Mouse (Mus musculus): ENCODE data around the gene Inca1. TPM values are rescaled to one million over a fixed set of nuclear protein-coding genes. Genes with fewer than 3 reads are reported as not detected.

The Inca1 gene
- not detected in 2 replicates for polyA plus RNA-seq (2012)

GRCm38 (mm10) chr11:70699722-70700556 is at the start of gene Inca1, which contains the start of gene Kif1c:
TSS of gene Inca1 (minus strand) at chr11:70700155.
TSS of gene Kif1c (plus strand) at chr11:70700548.

GRCm38 (mm10) chr11:70687601-70688199 is 12.3 kb downstream of the Inca1 start, which contains the start of gene Camta2:
TSS of gene Camta2 (minus strand) at chr11:70688105.

GRCm38 (mm10) chr11:70668771-70669505 is 31.0 kb downstream of the Inca1 start, which contains the start of gene Spag7:
TSS of gene Spag7 (minus strand) at chr11:70669416.

GRCm38 (mm10) chr11:70656964-70657363 is 43.0 kb downstream of the Inca1 start, which contains the start of gene Eno3:
TSS of gene Eno3 (plus strand) at chr11:70657202.

GRCm38 (mm10) chr11:70654198-70654922 is 45.6 kb downstream of the Inca1 start, which contains the start of gene Pfn1:
TSS of gene Pfn1 (minus strand) at chr11:70654644.

GRCm38 (mm10) chr11:70646691-70647650 is 53.0 kb downstream of the Inca1 start, which contains the start of the genes Rnf167 and Slc25a11:
TSS of gene Rnf167 (plus strand) at chr11:70647235.
TSS of gene Slc25a11 (minus strand) at chr11:70647479.

GRCm38 (mm10) chr11:70638714-70639278 is 61.2 kb downstream of the Inca1 start, which contains the start of gene Gp1ba:
TSS of gene Gp1ba (plus strand) at chr11:70639122.

Other genes starting within 250 kb of the Inca1 start
- 24.9 and 28.5 TPM in 2 replicates for gene Med11, start 248.2 kb downstream of the Inca1 start, polyA plus RNA-seq (2012)
- gene Zmynd15, start 240.7 kb downstream of the Inca1 start, polyA plus RNA-seq (2012): 0.09 and 0.15 TPM in 2 replicates
- 1.6 and 1.8 TPM in 2 replicates for gene Cxcl16, start 240.2 kb downstream of the Inca1 start, polyA plus RNA-seq (2012)
- 0.42 TPM in 1 of 2 replicates, not detected in the other for gene Tm4sf5, start 194.9 kb downstream of the Inca1 start, polyA plus RNA-seq (2012)
- not detected in 2 replicates for gene Vmo1, start 185.5 kb downstream of the Inca1 start, polyA plus RNA-seq (2012)
- not detected in 2 replicates for gene Gltpd2, start 181.0 kb downstream of the Inca1 start, polyA plus RNA-seq (2012)
- 185 and 211 TPM in 2 replicates for gene Psmb6, start 174.8 kb downstream of the Inca1 start, polyA plus RNA-seq (2012)
- gene Gm40193, start 167.2 kb downstream of the Inca1 start, polyA plus RNA-seq (2012): not detected in 2 replicates
- gene Pld2, start 160.1 kb downstream of the Inca1 start, polyA plus RNA-seq (2012): 1.1 TPM in 2 replicates
- 117 and 179 TPM in 2 replicates for gene Mink1, start 137.3 kb downstream of the Inca1 start, polyA plus RNA-seq (2012)
- gene 4930544D05Rik, start 84.3 kb downstream of the Inca1 start, polyA plus RNA-seq (2012): 0.17 TPM in 1 of 2 replicates, not detected in the other
- 1.0 and 1.2 TPM in 2 replicates for gene Chrne, start 80.9 kb downstream of the Inca1 start, polyA plus RNA-seq (2012)
- gene Gp1ba, start 61.0 kb downstream of the Inca1 start, polyA plus RNA-seq (2012): 3.5 and 6.6 TPM in 2 replicates
- 78.2 and 81.9 TPM in 2 replicates for gene Rnf167, start 52.9 kb downstream of the Inca1 start, polyA plus RNA-seq (2012)
- 60.3 and 74.3 TPM in 2 replicates for gene Slc25a11, start 52.7 kb downstream of the Inca1 start, polyA plus RNA-seq (2012)
- gene Pfn1, start 45.5 kb downstream of the Inca1 start, polyA plus RNA-seq (2012): 3,087 and 3,292 TPM in 2 replicates
- 3.1 and 4.0 TPM in 2 replicates for gene Eno3, start 43.0 kb downstream of the Inca1 start, polyA plus RNA-seq (2012)
- 143 and 161 TPM in 2 replicates for gene Spag7, start 30.7 kb downstream of the Inca1 start, polyA plus RNA-seq (2012)
- 24.6 and 31.2 TPM in 2 replicates for gene Camta2, start 12.1 kb downstream of the Inca1 start, polyA plus RNA-seq (2012)
- 18.0 and 20.3 TPM in 2 replicates for gene Kif1c, start 393 bp upstream of the Inca1 start, polyA plus RNA-seq (2012)
- 1.4 and 1.6 TPM in 2 replicates for gene Zfp3, start 64.1 kb upstream of the Inca1 start, polyA plus RNA-seq (2012)
- gene Scimp, start 112.4 kb upstream of the Inca1 start, polyA plus RNA-seq (2012): not detected in 2 replicates
- gene Rabep1, start 144.6 kb upstream of the Inca1 start, polyA plus RNA-seq (2012): 14.1 and 14.7 TPM in 2 replicates